Mouse (Mus musculus): ENCODE results near the gene Brpf1. TPM values are rescaled to one million over a fixed set of nuclear protein-coding genes. Genes with fewer than 3 reads are reported as not detected.

The Brpf1 gene
- total RNA-seq (2015; ENCODE audit: low replicate concordance) (33.5 and 43.6 TPM in 2 replicates), total RNA-seq (2017; ENCODE audit: low replicate concordance) (30.7 and 41.5 TPM in 2 replicates)

GRCm38 (mm10) chr6:113306986-113307349, at the start of gene Brpf1:
Gene Brpf1, plus strand, starts transcription at chr6:113307137.
- peak; percentile 56 for ATAC-seq (replicated peaks; ENCODE audit: low FRiP score, poor library complexity, severe bottlenecking)

GRCm38 (mm10) chr6:113261174-113261858, 45.6 kb upstream of the Brpf1 start:
- ATAC-seq (replicated peaks; ENCODE audit: low FRiP score, poor library complexity, severe bottlenecking), result no peak

GRCm38 (mm10) chr6:113263531-113263930, 43.4 kb upstream of the Brpf1 start:
- ATAC-seq (replicated peaks; ENCODE audit: low FRiP score, poor library complexity, severe bottlenecking), result no peak

DNA sequence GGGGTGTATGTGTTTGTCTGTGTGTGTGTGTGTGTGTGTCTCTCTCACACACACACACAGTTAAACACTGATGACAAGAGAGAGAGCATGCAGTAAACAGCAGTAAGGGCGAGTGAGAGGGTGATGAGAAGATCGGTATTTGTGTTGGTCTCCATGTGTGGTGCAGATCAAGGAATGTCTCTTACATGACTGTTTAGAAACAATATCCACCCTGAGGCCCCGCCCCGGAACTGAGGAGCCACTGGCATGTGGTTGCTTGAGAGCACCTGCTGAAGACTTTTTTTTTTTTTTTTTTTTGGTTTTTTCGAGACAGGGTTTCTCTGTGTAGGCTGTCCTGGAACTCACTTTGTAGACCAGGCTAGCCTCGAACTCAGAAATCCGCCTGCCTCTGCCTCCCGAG, 42.5 kb upstream of the Brpf1 start:
- ATAC-seq (replicated peaks; ENCODE audit: low FRiP score, poor library complexity, severe bottlenecking), result no peak

DNA sequence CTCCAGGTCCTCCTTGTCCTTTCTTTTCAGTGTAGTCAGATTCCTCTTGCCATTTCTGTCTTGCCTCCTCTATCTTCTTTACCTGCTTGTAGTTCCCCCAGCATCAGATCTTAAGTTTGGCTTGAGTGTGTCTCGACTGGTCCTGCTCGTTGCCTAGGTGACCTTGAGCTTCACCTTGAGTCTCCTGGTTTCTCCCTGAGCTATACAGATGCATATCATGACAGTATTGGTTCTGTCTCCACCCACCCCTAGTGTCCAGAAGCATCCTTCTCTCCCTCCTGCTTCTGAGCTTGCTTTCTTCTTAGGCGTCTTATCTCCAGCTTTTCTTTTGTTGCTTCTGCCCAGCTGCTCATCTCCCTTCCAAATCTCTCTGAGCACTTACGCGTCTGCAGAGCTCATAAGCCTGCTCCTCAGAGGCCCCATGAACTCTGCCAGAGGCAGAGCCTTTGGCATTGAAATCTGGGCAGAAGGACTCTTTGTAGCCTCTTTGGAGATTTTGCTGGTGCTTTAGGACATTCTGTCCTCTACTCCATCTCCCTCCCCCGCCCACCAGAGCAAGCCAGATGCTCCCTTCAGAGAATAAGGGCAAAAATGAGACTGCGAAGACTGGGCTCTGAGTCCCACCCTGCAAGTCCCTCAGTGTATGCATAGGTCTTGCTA, 39.8 kb upstream of the Brpf1 start:
- no peak for ATAC-seq (replicated peaks; ENCODE audit: low FRiP score, poor library complexity, severe bottlenecking)

DNA sequence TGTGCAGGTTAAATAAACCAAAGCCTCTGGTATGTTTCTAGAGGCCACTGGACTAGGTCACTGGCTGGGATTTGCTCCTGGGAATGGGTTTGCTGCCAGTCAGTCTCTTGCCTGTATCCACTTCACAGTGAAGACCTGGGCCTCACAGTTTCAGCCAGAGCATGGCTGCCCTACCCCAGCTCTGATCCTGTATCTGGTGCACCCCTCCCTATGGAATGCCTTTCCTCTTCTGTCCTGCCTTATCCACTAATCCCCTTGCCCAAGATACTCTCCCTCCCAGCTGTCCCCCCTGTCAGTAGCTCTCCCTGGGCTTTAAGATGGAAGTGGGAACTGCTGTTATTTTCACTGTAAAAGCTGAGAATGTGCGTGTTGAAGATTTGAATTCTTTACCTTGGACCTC, 38.9 kb upstream of the Brpf1 start:
- no peak for ATAC-seq (replicated peaks; ENCODE audit: low FRiP score, poor library complexity, severe bottlenecking)

- ATAC-seq (replicated peaks; ENCODE audit: low FRiP score, poor library complexity, severe bottlenecking), result no peak
Measured at GRCm38 (mm10) chr6:113272365-113272764, 34.6 kb upstream of the Brpf1 start.

DNA sequence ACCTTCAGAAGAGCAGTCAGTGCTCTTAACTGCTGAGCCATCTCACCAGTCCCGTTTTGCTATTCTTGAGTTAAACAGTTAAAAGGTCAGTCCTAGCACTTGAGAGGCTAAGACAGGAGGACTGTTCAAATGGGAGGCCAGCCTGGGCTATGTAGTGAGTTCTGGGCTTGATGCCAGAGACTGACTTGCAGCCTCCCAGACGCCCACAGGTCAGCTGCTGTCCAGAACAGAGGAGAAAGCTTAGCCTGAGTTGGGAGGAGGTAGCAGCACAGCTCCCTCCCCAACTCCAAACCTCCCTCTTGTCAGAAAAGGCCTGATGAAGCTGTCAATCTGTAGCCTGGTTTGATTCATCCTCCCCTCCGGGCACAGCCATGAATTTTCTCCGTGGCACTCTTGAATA, 30.1 kb upstream of the Brpf1 start:
- ATAC-seq (replicated peaks; ENCODE audit: low FRiP score, poor library complexity, severe bottlenecking), result no peak

GRCm38 (mm10) chr6:113281676-113282075, 25.3 kb upstream of the Brpf1 start:
- ATAC-seq (replicated peaks; ENCODE audit: low FRiP score, poor library complexity, severe bottlenecking), result no peak

DNA sequence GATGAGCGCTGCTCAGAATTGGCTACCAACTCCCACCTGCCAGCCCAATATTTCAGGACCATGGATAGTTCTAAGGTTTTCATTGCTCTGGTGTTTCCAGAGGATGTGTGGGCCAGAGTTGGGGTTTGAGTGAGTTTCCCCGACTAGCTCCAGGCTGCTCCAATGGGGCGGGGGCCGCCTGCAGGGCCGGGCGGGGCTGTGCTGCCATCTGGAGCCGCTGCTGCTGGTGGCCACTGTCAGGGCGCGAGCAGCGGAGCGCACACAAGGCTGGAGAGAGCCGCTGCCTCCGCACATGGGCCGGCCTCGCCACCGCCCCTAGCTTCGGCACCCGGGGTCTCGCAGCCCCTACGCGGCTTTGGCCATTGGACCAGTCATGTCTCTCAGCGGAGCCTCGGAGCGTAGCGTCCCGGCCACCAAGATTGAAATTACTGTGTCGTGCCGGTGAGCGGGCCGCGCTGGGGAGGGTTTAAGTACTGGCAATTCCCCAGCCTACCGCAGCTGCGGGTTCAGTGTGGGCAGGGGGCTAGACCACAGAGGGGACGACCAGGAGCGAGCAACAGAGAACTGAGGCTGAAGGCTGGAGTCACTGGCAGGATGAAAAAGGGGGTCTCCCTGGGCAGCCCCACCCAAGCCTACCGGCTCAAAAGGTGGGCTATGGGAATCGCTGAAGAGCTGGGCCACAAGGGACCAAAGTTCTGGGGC, 24.7 kb upstream of the Brpf1 start, which contains the start of gene Cpne9:
Gene Cpne9, plus strand, starts transcription at position 207 of the 702 bp plus-strand sequence.
- no peak for ATAC-seq (replicated peaks; ENCODE audit: low FRiP score, poor library complexity, severe bottlenecking)

DNA sequence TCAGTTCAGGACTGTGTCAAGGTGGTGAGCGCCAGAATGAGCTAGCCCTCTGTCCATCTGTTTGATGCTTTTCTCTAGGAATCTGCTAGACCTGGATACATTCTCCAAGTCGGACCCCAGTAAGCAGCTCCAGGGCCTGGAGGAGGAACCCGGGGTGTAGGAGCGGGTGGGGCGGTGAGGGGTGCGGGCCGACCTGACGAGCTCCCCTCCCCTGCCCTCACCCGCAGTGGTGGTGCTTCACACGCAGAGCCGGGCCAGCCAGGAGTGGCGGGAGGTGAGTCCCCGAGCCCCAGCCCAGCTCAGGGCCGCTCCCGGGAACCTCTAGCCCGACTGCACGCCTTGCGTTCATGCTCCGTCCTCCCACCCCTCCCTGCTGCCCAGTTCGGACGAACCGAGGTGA, 24.0 kb upstream of the Brpf1 start:
- ATAC-seq (replicated peaks; ENCODE audit: low FRiP score, poor library complexity, severe bottlenecking), result no peak

DNA sequence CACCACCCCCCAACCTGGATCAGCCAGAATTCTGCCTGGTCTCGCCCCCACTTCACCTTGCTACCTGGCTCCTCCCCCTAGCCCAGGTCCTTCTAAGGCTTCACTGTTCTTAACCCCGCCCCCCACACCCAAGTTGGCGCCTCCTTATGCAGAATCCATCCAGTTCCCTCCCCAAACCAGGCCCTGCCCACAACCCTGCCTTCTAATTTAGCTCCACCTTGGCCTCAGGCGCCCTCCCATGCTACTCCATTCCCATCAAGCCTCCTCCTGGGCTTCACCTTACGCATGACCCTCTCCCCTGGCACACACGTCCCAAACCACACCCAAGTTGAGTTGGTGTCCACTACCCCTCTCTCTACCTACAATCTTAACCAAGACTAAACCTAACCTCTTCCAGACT, 23.4 kb upstream of the Brpf1 start:
- no peak for ATAC-seq (replicated peaks; ENCODE audit: low FRiP score, poor library complexity, severe bottlenecking)

GRCm38 (mm10) chr6:113284931-113285330, 22.0 kb upstream of the Brpf1 start:
- ATAC-seq (replicated peaks; ENCODE audit: low FRiP score, poor library complexity, severe bottlenecking), result no peak

- no peak for ATAC-seq (replicated peaks; ENCODE audit: low FRiP score, poor library complexity, severe bottlenecking)
Measured at GRCm38 (mm10) chr6:113286316-113286715, 20.6 kb upstream of the Brpf1 start.

DNA sequence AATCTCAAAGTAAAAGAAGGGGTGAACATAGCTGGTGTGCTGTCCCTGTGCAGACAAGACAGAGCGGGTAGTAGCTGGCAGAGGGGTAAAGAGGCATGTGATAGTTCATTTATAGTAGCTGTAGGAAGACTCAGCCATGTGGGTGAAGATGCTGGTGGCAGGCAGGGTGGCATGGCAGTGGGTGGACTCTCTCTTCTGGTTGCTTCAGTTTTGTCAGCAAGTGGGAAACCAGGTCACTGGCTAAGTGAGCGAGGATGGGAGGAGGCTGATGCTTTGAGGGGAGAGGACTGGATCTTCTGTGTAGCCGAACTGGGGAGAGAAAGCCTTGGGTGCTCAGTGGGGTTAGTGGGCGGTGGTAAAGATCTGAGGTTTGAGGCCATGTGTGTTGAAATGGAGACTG, 19.7 kb upstream of the Brpf1 start:
- no peak for ATAC-seq (replicated peaks; ENCODE audit: low FRiP score, poor library complexity, severe bottlenecking)

- no peak for ATAC-seq (replicated peaks; ENCODE audit: low FRiP score, poor library complexity, severe bottlenecking)
Measured at GRCm38 (mm10) chr6:113289346-113289745, 17.6 kb upstream of the Brpf1 start.

- ATAC-seq (replicated peaks; ENCODE audit: low FRiP score, poor library complexity, severe bottlenecking), result no peak
Measured at GRCm38 (mm10) chr6:113290346-113290745, 16.6 kb upstream of the Brpf1 start.

GRCm38 (mm10) chr6:113292938-113293337, 14.0 kb upstream of the Brpf1 start:
- no peak for ATAC-seq (replicated peaks; ENCODE audit: low FRiP score, poor library complexity, severe bottlenecking)

DNA sequence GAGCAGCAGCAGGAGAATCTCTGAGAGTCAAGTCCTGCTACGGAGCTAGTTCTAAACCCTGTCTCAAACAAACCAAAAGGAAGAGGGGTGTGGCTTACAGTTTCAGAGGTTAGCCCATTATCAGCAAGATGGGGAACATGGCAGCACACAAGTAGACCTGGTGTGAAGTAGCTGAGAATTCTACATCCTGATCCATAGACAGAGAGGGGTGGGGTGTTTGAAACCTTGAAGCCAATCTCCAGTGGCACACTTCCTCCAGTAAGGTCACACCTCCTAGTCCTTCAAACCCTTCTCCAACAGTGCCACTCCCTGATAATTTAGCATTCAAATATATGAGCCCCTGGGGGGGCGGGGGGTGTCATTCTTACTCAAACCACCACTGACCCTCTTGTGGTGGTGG, 10.9 kb upstream of the Brpf1 start:
- no peak for ATAC-seq (replicated peaks; ENCODE audit: low FRiP score, poor library complexity, severe bottlenecking)

DNA sequence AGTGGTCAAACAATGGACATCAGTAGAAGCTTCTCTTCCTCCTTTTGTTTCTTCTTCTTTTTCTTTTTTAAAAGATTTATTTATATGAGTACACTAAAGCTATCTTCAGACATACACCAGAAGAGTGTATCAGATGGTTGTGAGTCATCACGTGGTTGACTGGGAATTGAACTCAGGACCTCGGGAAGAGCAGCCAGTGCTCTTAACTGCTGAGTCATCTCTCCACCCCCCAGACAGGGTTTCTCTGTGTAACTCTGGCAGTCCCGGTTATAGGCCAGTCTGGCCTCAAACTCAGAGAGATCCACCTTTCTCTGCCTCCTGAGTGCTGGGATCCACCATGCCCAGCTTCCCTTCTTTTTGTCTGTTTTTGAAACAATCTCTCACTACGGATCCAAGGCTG, 10.3 kb upstream of the Brpf1 start:
- ATAC-seq (replicated peaks; ENCODE audit: low FRiP score, poor library complexity, severe bottlenecking), result no peak

GRCm38 (mm10) chr6:113301350-113301749, 5.6 kb upstream of the Brpf1 start:
- no peak for ATAC-seq (replicated peaks; ENCODE audit: low FRiP score, poor library complexity, severe bottlenecking)

Data from erythroid progenitor cell, adult 5-6 weeks (primary cell).